Mouse (Mus musculus) adrenal gland, postnatal 4 days (tissue): ENCODE data around the gene Hk1. TPM values are rescaled to one million over a fixed set of nuclear protein-coding genes. Genes with fewer than 3 reads are reported as not detected.

Source experiments
- DNase-seq, 2 experiments: peaks; one replicate each; pipeline ENCODE4 v3.0.0; 2021 to 2022; ENCODE audit warnings: low spot score in 2 of 2, mixed read lengths in 2 of 2
- total RNA-seq, 2 experiments: library from RNA; stranded (reverse); gene quantifications; 2 replicates each; pipeline ENCODE4 v1.2.3; 2021

The Hk1 gene
- total RNA-seq, 2 experiments from 2014 or later = 36.0 to 49.8 TPM

- DNase-seq = no peak
These were observed 100.6 kb downstream of the Hk1 start for GRCm38 (mm10) chr10:62279066-62279465.

DNA sequence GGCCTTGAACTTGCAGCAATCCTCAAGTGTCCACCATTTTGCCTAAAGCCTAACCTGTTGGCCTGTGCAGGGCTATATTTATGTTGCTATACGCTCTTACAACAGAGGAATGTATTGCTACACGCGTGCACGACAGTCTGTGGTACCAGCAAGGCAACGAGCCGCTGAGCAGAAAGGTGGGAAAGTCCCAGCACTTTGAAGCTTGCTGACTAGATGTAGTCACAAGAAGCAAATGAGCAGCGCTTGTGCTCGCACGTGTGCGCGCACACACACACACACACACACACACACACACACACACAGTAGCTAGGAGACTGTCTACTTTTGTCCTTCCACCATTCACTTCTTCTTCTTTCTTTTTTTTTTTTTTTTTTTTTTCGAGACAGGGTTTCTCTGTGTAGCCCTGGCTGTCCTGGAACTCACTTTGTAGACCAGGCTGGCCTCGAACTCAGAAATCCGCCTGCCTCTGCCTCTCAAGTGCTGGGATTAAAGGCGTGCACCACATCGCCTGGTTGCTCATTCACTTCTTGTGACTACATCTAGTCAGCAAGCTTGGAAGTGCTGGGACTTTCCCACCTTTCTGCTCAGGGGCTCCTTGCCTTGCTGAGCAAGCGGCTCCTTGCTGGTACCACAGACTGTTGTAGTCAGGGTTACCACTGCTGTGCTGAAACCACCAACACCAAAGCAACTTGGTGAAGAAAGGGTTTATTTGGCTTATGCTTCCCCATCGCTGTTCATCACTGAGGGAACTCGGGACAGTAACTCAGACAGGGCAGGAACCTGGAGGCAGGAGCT lies 102.0 kb downstream of the Hk1 start:
- no peak for DNase-seq

DNA sequence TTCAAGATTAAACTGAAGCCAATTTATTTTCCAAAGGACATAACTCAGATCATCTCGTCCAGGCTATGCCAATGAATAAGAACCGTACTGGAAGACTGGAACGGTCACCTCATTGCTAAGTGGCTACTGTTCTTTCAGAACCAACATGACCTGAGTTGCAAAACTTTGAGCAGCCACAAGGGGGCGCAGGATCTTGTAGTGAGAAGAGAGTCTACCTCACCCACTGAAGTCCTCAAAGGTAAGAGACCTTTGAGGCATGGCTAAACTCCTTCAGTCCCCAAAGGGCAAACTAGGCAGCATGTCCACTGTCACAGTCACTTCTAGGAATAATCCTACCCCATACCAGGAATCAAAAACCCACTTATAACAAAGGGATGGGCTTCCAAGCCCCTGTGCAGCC lies 104.5 kb downstream of the Hk1 start:
- peak; percentile 63 to 74 for DNase-seq

DNA sequence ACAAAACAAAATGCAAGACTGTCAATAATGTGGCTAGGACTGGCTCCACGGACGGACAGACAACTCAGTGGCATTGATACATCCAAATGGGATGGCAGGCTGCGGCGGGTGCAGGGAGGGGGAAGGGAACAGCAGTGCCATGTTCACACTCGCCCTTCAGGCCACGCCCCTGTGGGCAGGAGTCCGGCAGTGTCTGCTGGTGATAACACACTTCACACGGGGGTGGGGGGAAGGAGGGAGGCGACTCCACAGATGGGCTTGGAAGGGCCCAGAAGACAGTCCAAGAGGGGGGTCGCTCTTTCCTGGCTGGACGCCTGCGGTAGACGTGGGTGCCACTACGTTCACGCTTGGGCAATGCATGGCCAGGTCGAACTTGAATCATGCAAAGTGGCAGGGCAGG lies 110.4 kb downstream of the Hk1 start:
- no peak for DNase-seq

DNA sequence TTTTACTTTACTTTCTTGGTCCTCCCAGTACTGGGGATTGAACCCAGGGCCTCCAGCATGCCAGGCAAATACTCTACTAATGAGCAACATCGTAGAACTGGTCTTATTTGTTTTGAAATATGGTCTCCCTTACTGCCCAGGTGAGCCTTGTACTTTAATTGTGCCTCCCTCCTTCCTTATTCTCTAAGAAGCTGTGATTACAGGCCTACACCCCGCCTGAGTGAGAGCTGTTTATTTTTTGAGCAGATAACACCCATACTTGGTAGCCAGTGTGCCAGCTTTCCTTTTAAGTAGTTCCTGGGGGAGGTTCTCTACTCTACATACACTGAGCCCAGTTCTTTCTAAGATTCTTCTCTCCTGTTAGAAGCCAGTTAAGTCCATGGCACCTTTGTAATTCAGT lies 115.4 kb downstream of the Hk1 start:
- no peak for DNase-seq

- peak in 1 of 2 experiments; percentile 63 for DNase-seq
These were observed 118.4 kb downstream of the Hk1 start for GRCm38 (mm10) chr10:62261115-62261886.

DNA sequence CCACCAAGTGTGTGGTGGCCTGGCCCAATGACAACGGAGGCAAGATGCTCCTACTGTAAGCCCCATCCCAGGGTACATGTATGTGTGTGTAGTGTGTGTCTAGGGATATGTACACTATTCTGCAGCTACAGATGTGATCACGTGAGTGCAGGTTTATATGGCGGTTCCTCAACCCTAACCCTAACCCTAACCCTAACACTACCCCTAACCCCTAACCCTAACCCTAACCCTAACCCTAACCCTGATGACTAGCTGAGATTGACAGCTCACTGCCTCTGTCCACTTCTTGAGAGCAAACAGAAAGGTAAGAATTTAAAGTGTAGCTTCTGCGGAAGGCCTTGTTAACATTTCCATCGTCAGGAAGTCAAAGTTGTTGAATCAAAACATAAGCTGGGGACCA lies 121.4 kb downstream of the Hk1 start:
- no peak for DNase-seq

- DNase-seq = no peak
These were observed 127.0 kb downstream of the Hk1 start for GRCm38 (mm10) chr10:62252496-62253235.

GRCm38 (mm10) chr10:62252000-62252488 lies 127.7 kb downstream of the Hk1 start, which contains the start of gene Tacr2:
Gene Tacr2, plus strand, starts transcription at chr10:62252438.
- DNase-seq = peak; percentile 28 to 40

DNA sequence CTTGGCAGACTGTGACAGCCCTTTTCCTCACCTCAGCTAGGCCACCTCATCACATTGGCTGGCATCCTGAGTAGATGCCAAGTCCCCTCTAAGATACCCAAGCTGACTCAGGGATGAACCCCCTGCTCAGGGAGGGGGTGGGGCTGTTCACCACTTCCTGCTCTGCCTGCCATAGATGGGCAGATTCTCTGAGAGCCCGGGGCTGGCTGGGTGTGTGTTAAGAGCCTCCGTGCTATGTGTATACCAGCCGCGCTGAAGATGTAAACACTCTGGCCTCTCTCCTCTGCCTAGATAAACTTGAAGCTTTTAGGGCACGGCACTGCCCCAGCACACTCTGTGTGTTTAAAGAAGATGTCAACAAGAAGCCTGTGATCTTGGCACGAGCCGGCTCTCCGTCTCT lies 131.9 kb downstream of the Hk1 start:
- no peak for DNase-seq

DNA sequence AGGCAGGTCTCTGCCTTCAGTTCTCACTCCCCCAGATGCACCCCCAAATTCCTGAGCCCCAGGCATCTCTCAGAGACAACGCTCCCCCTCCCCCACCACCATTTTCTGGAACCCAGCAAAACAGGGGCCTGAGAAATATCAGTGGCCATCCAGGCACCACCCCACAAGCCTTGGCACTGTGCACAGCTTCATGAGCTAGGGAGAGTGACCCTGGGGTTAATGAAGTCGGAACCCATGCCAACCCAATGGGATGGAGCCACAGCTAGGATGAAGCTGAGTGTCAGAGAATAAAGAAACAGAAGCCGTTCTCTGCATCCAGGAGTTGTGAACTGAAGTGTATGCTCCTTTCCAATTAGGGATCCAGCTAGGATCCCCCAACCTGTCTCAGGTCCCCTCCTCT lies 132.6 kb downstream of the Hk1 start:
- DNase-seq = no peak

GRCm38 (mm10) chr10:62244067-62244466 lies 135.6 kb downstream of the Hk1 start:
- DNase-seq = no peak

DNA sequence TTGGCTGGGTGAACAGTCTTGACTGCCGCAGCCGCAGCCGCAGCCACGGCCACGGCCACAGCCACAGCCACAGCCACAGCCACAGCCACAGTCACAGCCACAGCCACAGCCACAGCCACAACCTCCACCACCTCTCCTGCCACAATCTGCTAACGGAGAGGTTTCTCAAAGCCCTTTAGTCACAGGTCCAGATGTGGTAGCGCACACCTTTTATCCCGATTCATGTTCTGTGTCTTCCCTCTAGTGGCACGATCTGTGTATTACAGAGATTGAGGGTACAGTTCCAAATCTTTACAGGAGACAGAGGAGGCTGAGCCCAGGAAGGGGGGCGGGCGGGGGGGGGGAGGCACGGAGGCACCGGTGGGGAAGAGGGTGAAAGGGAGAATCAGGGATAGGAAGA lies 136.8 kb downstream of the Hk1 start:
- DNase-seq = peak in 1 of 2 experiments; percentile 37

- DNase-seq = no peak
These were observed 137.3 kb downstream of the Hk1 start for GRCm38 (mm10) chr10:62242358-62242757.

- DNase-seq = no peak
These were observed 140.4 kb downstream of the Hk1 start for GRCm38 (mm10) chr10:62239270-62239669.

- no peak for DNase-seq
These were observed 141.0 kb downstream of the Hk1 start for GRCm38 (mm10) chr10:62238688-62239087.

- no peak for DNase-seq
These were observed 142.5 kb downstream of the Hk1 start for GRCm38 (mm10) chr10:62237205-62237604.

GRCm38 (mm10) chr10:62236165-62236564 lies 143.5 kb downstream of the Hk1 start:
- no peak for DNase-seq

GRCm38 (mm10) chr10:62231811-62232210 lies 147.9 kb downstream of the Hk1 start:
- no peak for DNase-seq

GRCm38 (mm10) chr10:62231395-62231732 lies 148.3 kb downstream of the Hk1 start:
- DNase-seq = no peak

DNA sequence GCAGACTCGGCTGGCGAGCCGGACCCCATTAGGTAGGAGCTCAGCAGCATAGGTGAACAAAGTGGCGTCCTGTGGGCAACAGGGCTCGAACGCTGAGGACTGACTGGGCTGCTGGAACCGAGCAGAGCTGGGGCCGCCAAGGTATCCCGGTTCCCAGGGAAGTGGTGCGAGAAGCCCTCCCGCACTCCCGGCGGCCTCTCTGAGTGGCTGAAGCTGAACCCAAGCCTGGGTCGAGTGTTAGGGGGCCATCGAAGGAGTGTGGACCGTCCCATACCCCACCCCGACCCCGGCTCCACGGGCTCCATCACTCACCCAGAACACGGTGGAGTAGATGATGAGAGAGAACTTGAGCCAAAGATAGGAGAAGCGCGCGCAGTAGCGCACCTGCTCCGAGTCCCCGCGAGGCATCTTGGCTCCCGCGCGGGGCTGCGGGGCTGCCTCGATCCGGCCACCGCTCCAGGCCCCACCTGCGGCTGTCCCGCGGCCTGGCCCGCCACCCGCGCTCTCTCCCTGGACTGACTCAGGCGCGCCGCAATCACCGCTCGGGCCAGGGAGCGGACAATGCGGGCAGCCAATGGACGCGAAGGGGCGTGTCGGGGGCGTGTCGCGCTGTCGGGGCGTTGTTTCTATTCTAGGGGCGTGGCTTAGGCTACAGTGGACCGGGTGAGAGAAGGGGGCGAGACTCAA lies 148.9 kb downstream of the Hk1 start, which contains the start of gene Tspan15:
Gene Tspan15, minus strand, starts transcription at position 544 of the 687 bp plus-strand sequence.
- DNase-seq = peak; percentile 86 to 91
